Mouse (Mus musculus) thymus, postnatal 36 days (tissue): Measurements from ENCODE around the gene Adamts7.

Experiments used
- DNase-seq, 2 experiments: peaks; one replicate each; pipeline ENCODE4 v3.0.0; 2022; ENCODE audit warnings: mixed read lengths in 2 of 2

Gene Adamts7

GRCm38 (mm10) chr9:90198531-90199449 lies 35.9 kb downstream of the Adamts7 start:
- no peak for DNase-seq

DNA sequence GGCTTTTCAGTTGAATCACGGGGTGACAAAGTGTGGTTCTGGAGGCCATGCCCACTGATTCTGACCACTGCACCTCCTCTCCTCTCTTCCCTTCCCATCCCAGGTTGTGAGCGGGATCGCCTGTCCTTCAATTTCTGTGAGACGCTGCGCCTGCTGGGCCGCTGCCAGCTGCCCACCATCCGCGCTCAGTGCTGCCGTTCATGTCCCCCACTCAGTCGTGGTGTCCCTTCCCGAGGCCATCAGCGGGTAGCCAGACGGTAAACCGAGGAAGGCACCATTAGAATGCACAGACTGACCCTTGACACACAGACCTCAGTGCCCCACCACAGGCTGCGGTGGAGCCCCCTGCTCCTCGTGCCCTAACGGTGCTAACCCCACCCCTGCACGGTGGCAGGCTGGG lies 36.7 kb downstream of the Adamts7 start:
- DNase-seq: no peak

GRCm38 (mm10) chr9:90200501-90200900 lies 37.6 kb downstream of the Adamts7 start:
- no peak for DNase-seq

DNA sequence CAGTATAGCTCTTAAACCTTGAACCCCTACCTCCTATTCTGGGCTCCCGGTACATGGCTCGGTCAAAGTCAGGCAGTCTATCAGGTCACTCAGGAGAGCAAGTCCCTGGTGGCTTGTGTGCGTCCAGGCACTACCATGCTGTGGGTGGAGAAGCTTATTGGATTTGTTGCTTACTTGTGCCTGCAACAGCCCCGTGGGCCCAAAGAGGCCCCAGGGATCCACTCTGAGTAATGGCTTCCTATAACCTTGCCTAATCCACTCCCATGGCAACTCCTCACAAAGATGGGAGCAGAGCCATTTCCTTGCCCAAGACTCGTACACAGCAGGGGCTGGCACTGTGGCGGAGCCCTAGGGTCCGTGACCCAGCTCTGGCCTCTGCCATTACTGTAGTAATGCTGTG lies 38.2 kb downstream of the Adamts7 start:
- no peak for DNase-seq

DNA sequence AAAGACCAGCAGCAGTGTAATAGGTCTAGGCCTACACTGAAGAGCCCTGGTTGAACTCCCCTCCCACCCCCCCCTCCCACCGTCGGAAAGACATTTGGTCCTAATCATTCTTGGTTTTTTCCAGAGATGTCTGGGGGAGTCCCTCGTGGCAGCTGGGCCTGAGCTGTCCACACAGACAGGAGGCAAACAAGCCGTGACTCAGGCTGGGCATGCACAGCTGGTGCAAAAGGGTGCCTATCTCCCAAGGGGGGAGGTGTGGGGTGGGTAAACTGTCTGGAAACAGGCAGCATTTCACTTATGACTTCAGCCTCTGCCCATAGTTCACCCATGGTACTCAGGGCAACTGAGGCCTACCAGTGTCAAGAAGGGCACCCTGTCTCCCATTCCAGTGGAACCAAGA lies 38.7 kb downstream of the Adamts7 start:
- no peak for DNase-seq

GRCm38 (mm10) chr9:90203233-90203632 lies 40.4 kb downstream of the Adamts7 start:
- no peak for DNase-seq

- no peak for DNase-seq
Observed at GRCm38 (mm10) chr9:90204396-90204915, 41.6 kb downstream of the Adamts7 start.

- peak; percentile 81 to 88 for DNase-seq
Observed at GRCm38 (mm10) chr9:90206500-90206899, 43.6 kb downstream of the Adamts7 start.

DNA sequence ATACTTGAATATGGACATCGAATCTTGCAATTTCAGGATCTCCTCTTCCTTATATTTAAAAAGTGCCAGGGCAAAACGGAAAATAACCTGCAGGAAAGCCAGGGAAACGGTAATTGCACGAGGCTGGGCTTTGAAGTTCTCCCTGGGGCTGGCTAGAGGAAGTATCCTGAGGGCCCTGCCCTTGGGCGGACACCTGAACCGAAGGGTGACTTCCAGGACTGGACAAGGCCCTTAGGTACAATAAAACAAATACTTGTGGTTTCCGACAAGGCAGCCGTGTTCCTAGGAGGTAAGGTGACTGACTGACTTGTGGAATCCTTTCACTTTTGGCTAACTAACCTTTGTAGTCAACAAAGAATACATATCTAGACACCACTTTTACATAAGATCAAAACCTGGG lies 44.9 kb downstream of the Adamts7 start:
- no peak for DNase-seq

- DNase-seq: no peak
Observed at GRCm38 (mm10) chr9:90208655-90209054, 45.8 kb downstream of the Adamts7 start.

GRCm38 (mm10) chr9:90213127-90213526 lies 50.3 kb downstream of the Adamts7 start:
- no peak for DNase-seq

GRCm38 (mm10) chr9:90216259-90217001 lies 53.6 kb downstream of the Adamts7 start:
- no peak for DNase-seq

DNA sequence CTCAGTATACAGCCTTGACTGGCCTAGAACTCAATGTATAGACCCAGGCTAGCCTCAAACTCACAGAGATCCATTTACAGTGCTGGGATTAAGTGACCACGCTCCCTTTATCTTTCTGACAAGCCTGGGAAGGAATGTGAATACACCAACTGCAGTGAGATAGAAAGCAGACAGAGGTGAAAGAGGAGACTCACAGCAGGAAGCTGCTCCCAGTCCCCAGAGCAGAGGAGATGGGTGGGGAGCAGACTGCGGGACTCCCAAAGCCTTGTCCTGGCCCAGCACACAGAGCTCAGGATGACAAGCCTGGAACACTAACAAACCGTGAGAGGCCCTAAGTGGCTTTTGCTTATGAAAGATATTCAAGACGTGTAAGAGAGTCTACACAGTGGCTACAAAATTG lies 54.6 kb downstream of the Adamts7 start:
- no peak for DNase-seq

DNA sequence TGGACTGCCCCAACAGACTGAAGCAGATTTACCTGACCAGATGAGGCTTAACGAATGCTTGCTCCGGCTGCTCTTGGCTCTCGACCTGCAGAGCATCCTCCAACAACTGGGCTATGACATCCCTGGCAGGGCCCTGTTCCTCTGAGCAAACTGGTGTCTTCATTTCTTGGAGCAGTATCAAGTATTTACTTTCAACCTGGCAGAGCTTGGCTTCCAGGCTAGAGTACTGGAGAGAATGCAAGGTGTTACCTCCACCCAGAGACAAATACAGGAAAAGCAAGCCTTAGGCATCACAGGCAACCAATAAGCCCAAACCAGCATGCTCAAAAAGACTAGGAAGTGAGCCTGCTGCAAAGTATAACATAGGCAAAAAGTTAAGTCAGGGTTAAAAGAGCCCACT lies 59.4 kb downstream of the Adamts7 start:
- no peak for DNase-seq

DNA sequence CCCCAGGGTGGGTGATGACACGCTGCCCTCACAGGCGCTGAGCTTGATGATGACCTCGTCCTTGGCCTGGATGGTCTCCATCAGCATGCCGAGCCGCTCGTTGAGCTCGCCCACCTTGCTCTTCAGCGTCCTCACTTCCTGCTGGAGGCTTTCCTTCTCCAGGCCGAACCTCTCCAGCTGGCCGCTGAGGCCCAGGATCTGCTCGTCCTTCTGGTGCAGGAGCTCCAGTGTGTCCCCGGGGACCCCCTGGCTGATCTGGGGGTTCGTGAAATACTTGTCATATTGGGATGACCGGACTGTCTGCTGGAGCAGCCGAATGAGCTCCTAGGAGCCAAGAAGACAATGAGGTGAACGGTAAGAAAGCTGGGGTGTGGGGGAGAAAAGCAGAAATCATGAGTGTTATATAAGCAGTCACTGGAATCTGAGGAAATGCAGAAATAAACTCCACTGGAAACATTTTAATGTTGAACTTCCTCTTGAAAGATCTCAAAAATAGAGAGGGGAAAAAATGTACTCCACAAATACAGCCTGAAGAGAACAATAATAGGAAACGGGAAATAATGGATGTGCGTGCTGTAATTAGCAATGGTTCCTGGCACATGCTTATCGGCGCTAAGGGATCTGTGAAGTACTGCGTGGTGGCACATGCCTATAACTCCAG lies 63.3 kb downstream of the Adamts7 start:
- DNase-seq: no peak

DNA sequence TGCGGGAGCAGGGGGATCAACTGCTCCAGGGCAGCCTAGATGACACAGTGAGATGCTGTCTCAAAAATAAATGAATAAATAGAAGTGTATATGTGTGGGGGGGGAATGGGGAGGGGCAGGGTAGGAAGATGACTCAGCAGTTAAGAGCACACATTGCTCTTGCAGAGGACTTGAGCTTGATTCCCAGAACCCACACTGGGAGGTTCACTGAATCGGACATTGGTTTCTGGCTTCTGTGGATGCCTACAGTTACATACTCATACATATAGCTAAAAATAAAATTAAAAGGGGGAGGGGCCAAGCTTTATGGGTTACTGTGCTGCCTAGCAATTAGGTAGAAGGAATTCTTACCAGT lies 63.9 kb downstream of the Adamts7 start:
- DNase-seq: no peak

DNA sequence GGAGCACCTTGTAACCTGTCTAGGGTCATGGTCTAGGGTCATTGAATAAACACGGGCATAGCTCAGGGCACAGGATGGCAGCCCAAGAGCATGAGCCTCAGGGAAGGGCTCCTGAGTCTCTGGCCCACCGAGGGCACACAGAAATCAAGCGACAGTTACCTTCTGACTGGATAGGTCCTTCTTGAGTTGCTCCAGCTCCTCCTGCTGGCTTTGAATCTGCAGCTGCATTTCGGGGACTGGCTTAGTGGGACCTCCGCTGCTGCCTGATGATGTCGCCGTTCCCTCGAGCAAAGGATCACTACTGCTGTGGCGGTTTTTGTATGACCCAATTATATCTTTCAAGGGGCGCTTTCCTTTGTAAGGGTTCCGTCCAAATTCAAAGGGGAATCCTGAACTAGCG lies 64.3 kb downstream of the Adamts7 start:
- no peak for DNase-seq

DNA sequence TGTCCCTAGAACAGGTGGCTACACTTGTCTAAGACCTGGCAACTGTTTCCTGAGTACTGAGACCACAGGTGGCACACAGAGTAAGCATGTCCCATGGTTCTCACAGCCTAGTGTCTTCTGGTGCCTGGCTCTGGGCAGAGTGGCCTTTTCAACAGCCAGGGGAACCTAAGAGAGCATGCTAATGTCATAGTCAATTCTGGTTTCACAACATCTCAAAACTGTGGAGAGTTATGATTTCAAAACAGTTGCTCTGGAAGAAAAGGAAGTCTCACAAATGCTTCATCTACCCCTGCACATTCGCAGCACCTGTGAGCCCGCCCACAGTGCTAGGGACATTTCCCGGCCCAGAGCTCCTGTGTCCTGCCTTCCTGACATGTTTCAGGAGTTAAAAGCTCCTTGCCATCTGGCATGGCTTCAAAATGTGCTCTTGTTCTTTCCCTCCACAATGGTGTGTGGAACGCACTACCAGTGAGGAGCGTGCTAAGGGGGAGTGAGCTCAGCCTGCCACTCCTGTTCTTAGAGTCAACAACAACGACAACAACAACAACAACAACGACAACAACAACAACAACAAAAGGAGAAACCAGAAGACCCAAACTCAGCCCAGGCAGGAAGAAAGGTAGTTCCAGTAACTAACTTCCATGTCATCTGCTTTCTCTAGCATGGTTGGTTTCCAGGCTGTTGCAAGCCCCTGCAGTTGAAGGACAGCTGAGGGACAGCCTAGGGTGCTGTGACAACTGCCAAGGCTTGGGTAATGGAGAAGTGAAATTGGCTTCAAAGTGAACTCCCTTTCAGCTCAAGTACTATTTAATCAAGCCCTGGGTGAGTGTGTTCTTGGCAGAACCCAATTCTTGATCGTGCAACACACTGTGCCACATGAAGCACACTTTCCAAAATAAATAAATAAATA lies 70.2 kb downstream of the Adamts7 start:
- DNase-seq: no peak

- DNase-seq: no peak
Observed at GRCm38 (mm10) chr9:90233906-90234419, 71.1 kb downstream of the Adamts7 start.

GRCm38 (mm10) chr9:90234786-90235185 lies 71.9 kb downstream of the Adamts7 start:
- no peak for DNase-seq

- no peak for DNase-seq
Observed at GRCm38 (mm10) chr9:90235258-90235882, 72.5 kb downstream of the Adamts7 start.

GRCm38 (mm10) chr9:90236817-90237216 lies 73.9 kb downstream of the Adamts7 start:
- no peak for DNase-seq
